Mouse (Mus musculus): ENCODE measurements at regions not wholly inside any gene's neighbourhood (a gene's known extent, or its start where the extent isn't known, plus 50 kb on each side); places are given as distances from the start of the nearest gene placed in this dataset.
"Not testable (repeated sequence)": the region's sequence is repeated elsewhere in the genome, so short reads cannot be mapped to it uniquely, and the experiment has no call there.

DNA sequence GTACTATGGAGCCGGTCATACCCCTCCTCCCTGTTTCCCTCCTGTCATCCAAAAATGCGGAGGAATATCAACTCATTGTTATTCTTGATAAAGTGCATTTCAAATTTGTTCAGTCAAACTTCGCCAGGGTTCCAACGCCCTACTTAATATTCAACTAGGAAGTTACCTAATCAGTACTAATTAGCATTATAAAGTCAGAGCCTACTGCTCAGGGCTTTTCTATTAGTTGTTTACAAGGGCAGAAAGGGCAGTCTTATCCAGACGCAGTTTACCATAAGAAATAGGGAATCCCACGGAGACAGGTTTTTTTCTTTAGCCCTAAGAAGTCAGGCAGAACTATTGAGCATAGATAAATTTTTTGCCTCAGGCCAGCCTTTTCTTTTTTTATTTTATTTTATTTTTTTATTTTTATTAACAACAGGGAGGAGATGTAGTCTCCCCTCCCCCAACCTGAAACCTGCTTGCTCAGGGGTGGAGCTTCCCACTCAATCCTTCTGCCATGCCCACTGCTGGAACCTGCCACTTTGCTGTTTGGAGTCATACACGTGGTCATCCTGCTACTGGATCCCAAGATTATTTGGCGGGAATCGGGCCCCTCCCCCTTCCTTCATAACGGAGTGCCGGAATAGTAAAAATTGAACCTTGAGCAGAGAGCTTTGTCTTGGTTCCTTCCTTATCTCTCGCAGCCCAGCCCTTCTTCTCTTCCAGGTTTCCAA, 632.9 kb downstream of the Cypt12 start:
- H3K4me1 ChIP-seq; H3K9me3 ChIP-seq; H3K36me3 ChIP-seq (replicated peaks); H3K27me3 ChIP-seq (replicated peaks; ENCODE audit: low read depth, poor library complexity, severe bottlenecking); DNase-seq (ENCODE audit: low spot score); H3K4me3 ChIP-seq; H3K27ac ChIP-seq (replicated peaks): not testable (repeated sequence)
- WGBS = 61% methylated on average over 12 of the region's 12 CpGs

DNA sequence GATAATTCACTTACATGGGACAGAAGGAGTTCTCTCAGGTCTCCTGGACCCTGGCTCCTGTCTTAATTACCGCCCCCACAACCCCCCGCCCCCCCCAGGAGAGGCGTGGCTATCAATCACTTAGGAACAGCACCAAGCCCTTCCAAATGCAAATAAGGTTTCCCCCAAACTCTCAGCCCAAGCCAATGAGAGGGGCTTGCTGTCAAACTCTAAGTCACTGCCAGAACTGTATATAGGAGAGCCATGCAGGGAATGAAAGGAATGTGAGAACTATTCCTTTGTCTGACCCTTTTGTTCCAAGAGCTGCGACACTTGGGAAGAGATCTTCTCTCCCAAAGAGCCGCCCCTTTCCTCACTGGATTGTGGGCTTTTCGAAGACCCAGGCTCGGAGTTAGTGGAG, 672.4 kb downstream of the Cypt12 start:
- peak; percentile 11 for DNase-seq (ENCODE audit: low spot score)
- Histone ChIP-seq H3K27me3 (replicated peaks; ENCODE audit: low read depth, poor library complexity, severe bottlenecking) (no peaks in the 10 kb centered on the region), H3K27ac (replicated peaks) (no peak overlapping the region), H3K4me3 (no peak overlapping the region), H3K36me3 (replicated peaks) (no peaks in the 10 kb centered on the region), H3K4me1 (peaks cover 32% of the 10 kb centered on the region), H3K9me3 (no peaks in the 10 kb centered on the region)
- 28% methylated on average over 7 of the region's 7 CpGs for WGBS

DNA sequence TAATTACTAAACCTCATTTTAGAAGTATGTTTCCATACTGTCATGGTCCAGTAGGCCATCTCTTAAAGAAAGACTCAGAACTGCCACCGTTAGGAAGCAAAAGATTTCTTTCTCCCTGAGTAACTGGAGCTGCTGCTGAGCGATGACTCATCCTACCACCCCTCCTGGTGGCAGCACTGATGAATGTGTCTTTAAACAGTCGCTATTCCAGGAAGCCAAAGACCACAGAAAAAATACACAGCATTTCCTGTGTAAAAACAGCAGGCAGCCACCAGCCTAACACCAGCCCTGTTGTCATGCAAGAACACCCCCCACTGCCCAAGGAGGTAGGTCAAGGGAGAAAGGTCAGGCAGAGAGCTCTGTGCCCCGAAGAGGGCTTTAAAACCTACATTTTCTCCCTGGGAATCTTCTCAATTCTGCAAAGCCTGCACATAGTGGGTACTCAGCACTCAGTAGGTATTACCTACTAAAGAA, 675.7 kb downstream of the Cypt12 start:
- Histone ChIP-seq H3K9me3 (no peaks in the 10 kb centered on the region), H3K27me3 (replicated peaks; ENCODE audit: low read depth, poor library complexity, severe bottlenecking) (peaks cover 8% of the 10 kb centered on the region), H3K4me1 (peaks cover 47% of the 10 kb centered on the region), H3K36me3 (replicated peaks) (no peaks in the 10 kb centered on the region), H3K27ac (replicated peaks) (peak overlapping the region; percentile 74), H3K4me3 (peak overlapping the region; percentile 52; the same call in 1 of the 2 replicates)
- peak; percentile 60 for DNase-seq (ENCODE audit: low spot score)
- WGBS = 2% methylated on average over 4 of the region's 4 CpGs

DNA sequence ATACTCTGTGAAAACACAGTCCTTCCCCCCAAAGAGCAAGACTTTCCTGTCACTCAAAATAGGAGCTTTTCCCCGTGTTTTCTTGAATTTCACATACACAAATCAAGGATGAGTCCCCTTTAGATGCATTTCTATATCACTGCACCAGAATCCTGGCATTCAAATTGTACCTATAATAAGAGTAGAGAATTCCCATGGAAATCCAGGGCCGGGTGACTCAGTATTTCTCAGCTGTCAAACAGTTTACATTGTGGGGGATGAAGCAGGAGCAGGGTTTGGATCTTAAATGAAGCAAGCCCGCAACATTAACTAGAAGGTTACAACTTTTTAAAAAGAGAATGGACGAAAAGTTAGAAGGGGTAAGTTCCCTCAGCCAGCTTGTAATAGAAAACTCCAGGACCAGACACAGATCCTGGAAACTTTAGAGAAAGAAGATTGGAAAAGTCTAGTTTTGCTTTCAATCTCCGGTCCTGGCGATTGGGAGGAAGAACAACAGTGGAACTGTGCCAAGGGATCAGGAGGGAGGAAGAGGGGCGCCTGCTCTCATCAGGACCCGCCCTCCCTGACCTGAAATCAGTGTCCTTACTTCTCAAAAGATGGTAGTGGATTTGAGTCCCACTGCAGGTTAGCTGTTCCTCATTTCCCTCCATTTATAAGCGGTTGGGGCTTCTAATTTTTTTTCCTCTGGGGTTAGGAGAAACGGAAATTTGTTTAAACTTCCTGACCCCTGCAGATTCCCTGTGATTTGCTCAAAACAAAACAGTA, 676.4 kb downstream of the Cypt12 start:
- Histone ChIP-seq H3K27me3 (replicated peaks; ENCODE audit: low read depth, poor library complexity, severe bottlenecking) (peaks cover 8% of the 10 kb centered on the region), H3K4me3 (peak overlapping the region; percentile 52), H3K36me3 (replicated peaks) (no peaks in the 10 kb centered on the region), H3K9me3 (no peaks in the 10 kb centered on the region), H3K4me1 (peaks cover 47% of the 10 kb centered on the region), H3K27ac (replicated peaks) (peak overlapping the region; percentile 74)
- DNase-seq (ENCODE audit: low spot score) = peak; percentile 55
- WGBS = 3% methylated on average over 10 of the region's 10 CpGs

DNA sequence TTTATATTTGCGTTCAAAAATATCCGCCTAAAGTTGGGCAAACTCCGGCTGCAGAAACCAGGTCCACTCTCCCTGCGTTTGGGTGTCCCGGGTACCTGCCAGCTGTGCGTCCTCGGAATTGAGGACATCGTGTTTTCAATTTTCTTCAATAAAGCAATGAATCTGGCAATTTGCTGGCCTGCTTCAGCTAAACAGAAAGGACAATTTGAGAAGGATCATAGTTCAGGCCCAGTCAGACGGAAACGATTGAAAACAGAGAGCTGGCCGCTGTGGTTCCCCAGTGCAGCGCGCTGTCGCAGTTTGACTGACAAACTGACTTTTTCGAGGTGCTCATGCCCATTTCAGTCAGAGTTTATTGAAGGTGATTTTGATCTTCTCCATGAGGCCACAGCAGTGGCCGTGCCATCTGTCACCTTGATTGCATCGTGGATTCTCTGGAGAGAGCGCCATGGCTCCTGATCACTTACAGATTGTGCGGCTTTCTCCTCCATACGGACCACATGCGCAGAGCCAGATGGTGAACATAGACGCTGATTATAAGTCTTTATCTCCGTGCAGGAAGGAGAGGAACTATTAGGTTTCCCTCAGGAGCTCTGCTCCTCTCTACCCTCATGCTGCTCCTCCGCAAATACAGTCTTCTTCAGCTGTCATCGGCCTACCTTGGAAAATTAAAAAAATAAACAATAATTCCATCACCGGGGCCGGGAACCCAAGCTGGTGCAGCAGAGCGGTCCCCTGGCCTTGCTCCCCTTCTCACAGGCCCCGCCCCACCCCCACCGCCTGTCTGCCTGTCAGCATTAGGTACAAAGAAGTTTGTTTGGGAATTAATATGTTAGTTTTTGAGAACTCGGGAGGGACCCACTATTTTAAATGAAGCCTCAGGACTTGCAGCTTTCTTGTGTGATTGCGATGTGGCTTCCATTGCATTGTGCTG, 677.5 kb downstream of the Cypt12 start:
- Histone ChIP-seq H3K27me3 (replicated peaks; ENCODE audit: low read depth, poor library complexity, severe bottlenecking) (peaks cover 8% of the 10 kb centered on the region), H3K27ac (replicated peaks) (peak overlapping the region; percentile 74), H3K36me3 (replicated peaks) (no peaks in the 10 kb centered on the region), H3K4me1 (peaks cover 43% of the 10 kb centered on the region), H3K4me3 (peak overlapping the region; percentile 52), H3K9me3 (no peaks in the 10 kb centered on the region)
- WGBS = 1% methylated on average over 32 of the region's 32 CpGs
- peak; percentile 79 for DNase-seq (ENCODE audit: low spot score)

DNA sequence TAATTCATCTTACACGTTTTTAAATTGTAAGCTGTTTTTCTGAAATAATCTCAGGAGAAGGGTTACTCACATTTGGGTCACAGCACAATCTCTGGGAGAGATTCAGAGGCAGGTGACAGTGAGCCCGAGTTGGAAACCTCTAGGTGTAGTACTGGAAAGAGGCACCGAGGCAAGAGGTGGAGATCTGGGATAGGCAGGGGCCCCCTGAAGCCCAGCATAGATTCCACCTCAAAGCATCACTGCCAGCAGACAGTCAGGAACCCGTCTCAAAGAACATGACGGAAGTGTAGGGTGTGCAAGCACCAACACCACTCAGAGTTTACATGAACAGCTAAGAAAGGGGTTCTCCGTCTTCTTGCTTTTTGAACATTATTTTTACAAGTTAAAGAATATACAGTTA, 678.2 kb downstream of the Cypt12 start:
- DNase-seq (ENCODE audit: low spot score) = peak; percentile 15
- Histone ChIP-seq H3K27me3 (replicated peaks; ENCODE audit: low read depth, poor library complexity, severe bottlenecking) (peaks cover 8% of the 10 kb centered on the region), H3K4me3 (0 out of 2 replicates have a peak overlapping the region, but pooled peaks have one; percentile 52), H3K9me3 (no peaks in the 10 kb centered on the region), H3K36me3 (replicated peaks) (no peaks in the 10 kb centered on the region), H3K4me1 (peaks cover 40% of the 10 kb centered on the region), H3K27ac (replicated peaks) (peak overlapping the region; percentile 74)
- WGBS = 31% methylated on average over 6 of the region's 6 CpGs

DNA sequence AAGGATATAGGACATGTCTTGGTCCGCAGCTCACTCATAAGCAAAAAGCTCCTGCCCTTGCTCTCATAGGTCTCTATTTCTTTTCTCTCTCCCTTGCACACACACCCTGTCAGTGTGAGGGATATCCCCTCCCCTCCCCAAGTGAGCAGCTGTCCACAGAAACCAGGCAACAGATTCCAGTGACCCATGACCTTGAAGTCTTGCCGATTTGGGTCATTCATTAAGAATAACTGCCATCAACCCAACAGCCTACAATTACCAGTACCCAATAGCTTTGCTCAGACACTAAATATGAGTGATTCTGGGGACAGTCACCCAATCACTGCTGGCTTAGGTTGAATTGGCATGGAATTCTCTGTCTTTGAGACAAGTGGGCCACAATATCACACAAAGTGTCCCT, 678.6 kb downstream of the Cypt12 start:
- Histone ChIP-seq H3K4me1 (peaks cover 40% of the 10 kb centered on the region), H3K9me3 (no peaks in the 10 kb centered on the region), H3K27ac (replicated peaks) (no peak overlapping the region), H3K4me3 (no peak overlapping the region), H3K27me3 (replicated peaks; ENCODE audit: low read depth, poor library complexity, severe bottlenecking) (peaks cover 8% of the 10 kb centered on the region), H3K36me3 (replicated peaks) (no peaks in the 10 kb centered on the region)
- peak; percentile 19 for DNase-seq (ENCODE audit: low spot score)
- 52% methylated on average over 2 of the region's 2 CpGs for WGBS

DNA sequence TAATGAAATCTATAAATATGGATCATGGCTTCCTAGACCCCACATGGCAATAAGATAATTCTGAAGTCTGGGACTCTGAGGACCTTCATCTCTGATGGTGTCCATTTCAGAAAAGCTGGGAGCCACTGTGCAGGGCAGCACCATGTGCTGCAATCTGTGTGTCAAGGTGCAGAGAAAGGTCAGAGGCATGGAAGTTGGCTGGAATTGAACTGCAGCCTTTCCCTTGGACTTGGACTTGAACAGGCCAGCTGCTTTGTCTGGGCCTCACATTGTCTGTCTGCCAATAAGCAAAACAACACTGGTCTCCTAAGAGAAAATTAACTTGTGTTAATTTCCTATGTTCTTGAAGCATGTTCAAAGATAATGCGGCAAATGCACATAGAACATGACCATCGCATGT, 681.0 kb downstream of the Cypt12 start:
- 96% methylated on average over 2 of the region's 2 CpGs for WGBS

DNA sequence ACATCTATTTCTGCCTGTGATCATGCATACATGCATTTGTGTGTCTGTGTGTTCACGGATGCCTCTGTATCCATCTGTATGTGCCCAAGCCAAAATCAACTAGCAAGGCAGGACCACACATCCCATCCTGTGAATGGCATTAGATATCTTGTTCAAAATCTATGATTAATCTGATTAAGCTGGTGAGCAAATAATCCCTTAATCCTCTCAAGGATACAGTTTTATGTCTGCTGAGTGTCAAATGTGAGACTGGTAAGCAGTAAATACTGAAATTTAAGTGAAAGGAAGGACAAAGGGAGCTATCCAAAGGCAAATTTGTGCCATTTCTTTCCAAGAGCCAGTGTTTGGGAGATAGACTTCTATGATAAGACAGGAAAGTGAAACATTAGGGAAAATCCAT, 683.4 kb downstream of the Cypt12 start:
- no peaks in the 10 kb centered on the region for H3K36me3 ChIP-seq (replicated peaks)
- peaks cover 5% of the 10 kb centered on the region for H3K4me1 ChIP-seq
- H3K4me3 ChIP-seq = no peak overlapping the region
- WGBS = 89% methylated on average over 1 of the region's 1 CpGs
- DNase-seq (ENCODE audit: low spot score) = no peak
- H3K27ac ChIP-seq (replicated peaks) = no peak overlapping the region
- no peaks in the 10 kb centered on the region for H3K9me3 ChIP-seq
- peaks cover 8% of the 10 kb centered on the region for H3K27me3 ChIP-seq (replicated peaks; ENCODE audit: low read depth, poor library complexity, severe bottlenecking)

More for the DNA sequence above, 681.0 kb downstream of the Cypt12 start:
- H3K4me3 ChIP-seq = no peak overlapping the region
- no peak for DNase-seq (ENCODE audit: low spot score)
- H3K27ac ChIP-seq (replicated peaks) = no peak overlapping the region
- H3K36me3 ChIP-seq (replicated peaks) = no peaks in the 10 kb centered on the region
- H3K4me1 ChIP-seq = peaks cover 27% of the 10 kb centered on the region
- no peaks in the 10 kb centered on the region for H3K9me3 ChIP-seq
- peaks cover 8% of the 10 kb centered on the region for H3K27me3 ChIP-seq (replicated peaks; ENCODE audit: low read depth, poor library complexity, severe bottlenecking)

DNA sequence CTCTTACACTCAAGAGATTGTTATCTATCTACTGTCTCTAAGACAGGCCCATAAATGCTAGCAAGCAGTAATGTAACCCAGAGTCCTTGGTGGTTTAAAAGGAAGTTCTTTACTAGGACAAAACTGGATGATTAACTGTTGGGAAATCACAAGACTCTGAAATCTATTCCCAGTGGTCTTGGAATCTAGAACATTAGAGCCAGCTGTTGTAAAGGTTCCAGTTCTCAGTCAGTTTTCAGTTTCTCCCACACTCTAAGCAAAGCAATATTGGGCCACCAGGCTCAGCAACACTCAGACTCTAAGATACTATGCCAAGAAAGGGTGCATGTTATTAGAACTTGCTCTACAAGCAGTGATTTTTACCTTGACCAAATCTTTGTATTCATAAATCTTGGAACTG, 686.6 kb downstream of the Cypt12 start:
- H3K9me3 ChIP-seq = no peaks in the 10 kb centered on the region
- H3K4me1 ChIP-seq = no peaks in the 10 kb centered on the region
- H3K27ac ChIP-seq (replicated peaks) = no peak overlapping the region
- no peaks in the 10 kb centered on the region for H3K36me3 ChIP-seq (replicated peaks)
- no peaks in the 10 kb centered on the region for H3K27me3 ChIP-seq (replicated peaks; ENCODE audit: low read depth, poor library complexity, severe bottlenecking)
- DNase-seq (ENCODE audit: low spot score) = no peak
- no peak overlapping the region for H3K4me3 ChIP-seq

DNA sequence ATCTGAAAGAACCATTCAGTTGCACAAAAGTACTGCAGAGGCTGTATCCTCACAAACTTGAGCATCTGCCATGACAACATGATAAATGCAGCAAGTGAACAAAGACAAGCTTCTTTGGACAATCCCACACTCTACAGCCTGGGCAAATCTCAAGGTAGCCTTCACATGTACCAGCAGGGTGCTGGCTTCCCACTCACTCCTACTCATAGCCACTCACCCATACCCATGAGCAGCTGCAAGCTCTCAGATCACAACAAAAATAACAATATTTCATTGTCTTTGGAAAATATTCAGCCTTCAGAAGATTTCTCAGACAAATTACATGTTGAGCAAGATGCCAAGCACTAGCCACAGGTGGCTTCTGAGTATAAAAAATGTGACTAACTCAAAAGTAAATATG, 689.3 kb downstream of the Cypt12 start:
- Histone ChIP-seq H3K9me3 (no peaks in the 10 kb centered on the region), H3K4me1 (no peaks in the 10 kb centered on the region), H3K4me3 (no peak overlapping the region), H3K27me3 (replicated peaks; ENCODE audit: low read depth, poor library complexity, severe bottlenecking) (no peaks in the 10 kb centered on the region), H3K36me3 (replicated peaks) (no peaks in the 10 kb centered on the region), H3K27ac (replicated peaks) (no peak overlapping the region)
- no peak for DNase-seq (ENCODE audit: low spot score)

DNA sequence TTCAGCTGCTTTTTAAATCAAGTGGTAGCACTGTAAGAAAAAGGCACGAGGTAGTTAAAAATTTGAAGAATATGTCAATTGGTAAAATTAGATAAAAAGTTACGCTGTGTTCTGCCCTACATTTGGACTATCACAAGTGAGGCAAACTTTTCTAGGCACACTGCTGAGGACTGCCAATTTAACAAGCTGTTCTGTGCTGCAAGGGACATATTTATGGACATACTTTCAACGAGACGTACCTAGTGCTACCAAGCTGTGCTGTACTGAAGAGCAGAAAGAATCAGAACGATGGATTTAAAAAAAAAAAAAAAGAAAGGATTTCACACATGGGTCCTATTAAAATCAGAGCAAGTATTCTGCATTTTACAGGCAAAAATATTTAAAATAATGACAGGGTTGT, 692.1 kb downstream of the Cypt12 start:
- 90% methylated on average over 5 of the region's 5 CpGs for WGBS
- DNase-seq (ENCODE audit: low spot score) = no peak
- Histone ChIP-seq H3K4me3 (no peak overlapping the region), H3K4me1 (no peaks in the 10 kb centered on the region), H3K36me3 (replicated peaks) (no peaks in the 10 kb centered on the region), H3K9me3 (no peaks in the 10 kb centered on the region), H3K27ac (replicated peaks) (no peak overlapping the region), H3K27me3 (replicated peaks; ENCODE audit: low read depth, poor library complexity, severe bottlenecking) (no peaks in the 10 kb centered on the region)
